8 mouse cellular contexts compared by ENCODE assay signal in genomic region chr5:96997802-96998565, GRCm38 (mm10). TPM values are rescaled to one million over a fixed set of nuclear protein-coding genes. Genes with fewer than 3 reads are reported as not detected.
DNase-seq lines count a peak whose midpoint lies in the region; ATAC-seq lines count a peak whose summit lies in the region.

No protein-coding gene starts in this region.

- H3K36me3 ChIP-seq in embryonic facial prominence, embryonic 14.5 days (ENCODE audit: control insufficient read depth, insufficient read depth, low read length): no peaks in the 10 kb centered on the region
- H3K36me3 ChIP-seq in heart, embryonic 10.5 days: no peaks in the 10 kb centered on the region
- no peaks in the 10 kb centered on the region for H3K36me3 ChIP-seq in kidney, embryonic 15.5 days

- H3K27ac ChIP-seq in embryonic facial prominence, embryonic 14.5 days (replicated peaks; ENCODE audit: low read depth, low read length): peak overlapping the region; percentile 91
- H3K27ac ChIP-seq in heart, embryonic 10.5 days: peak overlapping the region; percentile 97
- H3K27ac ChIP-seq in kidney, embryonic 15.5 days: peak overlapping the region; percentile 89

- peak overlapping the region; percentile 68 for H3K4me2 ChIP-seq in embryonic facial prominence, embryonic 14.5 days (ENCODE audit: low read depth, low read length)
- H3K4me2 ChIP-seq in kidney, embryonic 15.5 days: peak overlapping the region; percentile 68

- DNase-seq in cerebellum, adult 8-10 months: no peak
- DNase-seq in adrenal gland, postnatal 14 days: peak; percentile 67
- DNase-seq in embryonic facial prominence, embryonic 14.5 days (ENCODE audit: low spot score): peak; percentile 36
- peak; percentile 80 for DNase-seq in heart, embryonic 10.5 days (ENCODE audit: low spot score)
- DNase-seq in lung, postnatal 14 days: peak; percentile 56
- DNase-seq in right cerebral cortex, postnatal 10 days (ENCODE audit: low spot score in 2 of 2): peak; percentile 47 to 50

- peak; percentile 32 for ATAC-seq in cerebellum, adult (ENCODE audit: insufficient number of reproducible peaks, low FRiP score, low TSS enrichment)
- peak; percentile 17 for ATAC-seq in embryonic facial prominence, embryonic 14.5 days (ENCODE audit: low read depth)
- peak; percentile 38 for ATAC-seq in kidney, embryonic 15.5 days (replicated peaks; ENCODE audit: low FRiP score)

- WGBS in embryonic facial prominence, embryonic 14.5 days: under 1% methylated on average over 33 of the region's 75 CpGs
- WGBS in heart, embryonic 10.5 days: under 1% methylated on average over 75 of the region's 75 CpGs
- WGBS in kidney, embryonic 15.5 days: under 1% methylated on average over 68 of the region's 75 CpGs

- no peaks in the 10 kb centered on the region for H3K9me3 ChIP-seq in embryonic facial prominence, embryonic 14.5 days (ENCODE audit: control insufficient read depth, low read length)
- no peaks in the 10 kb centered on the region for H3K9me3 ChIP-seq in heart, embryonic 10.5 days
- no peaks in the 10 kb centered on the region for H3K9me3 ChIP-seq in kidney, embryonic 15.5 days (replicated peaks)

- H3K27me3 ChIP-seq in embryonic facial prominence, embryonic 14.5 days (replicated peaks; ENCODE audit: control insufficient read depth, insufficient read depth, low read length): no peaks in the 10 kb centered on the region
- H3K27me3 ChIP-seq in heart, embryonic 10.5 days (ENCODE audit: insufficient read depth, poor library complexity, severe bottlenecking): peaks cover 15% of the 10 kb centered on the region; the same call in 1 of the 2 replicates
- no peaks in the 10 kb centered on the region for H3K27me3 ChIP-seq in kidney, embryonic 15.5 days

- peak overlapping the region; percentile 84 for H3K9ac ChIP-seq in embryonic facial prominence, embryonic 14.5 days (ENCODE audit: low read depth, low read length)
- H3K9ac ChIP-seq in kidney, embryonic 15.5 days: peak overlapping the region; percentile 81

- peak overlapping the region; percentile 77 for H3K4me3 ChIP-seq in embryonic facial prominence, embryonic 14.5 days (ENCODE audit: low read depth, low read length)
- H3K4me3 ChIP-seq in heart, embryonic 10.5 days: peak overlapping the region; percentile 93
- H3K4me3 ChIP-seq in kidney, embryonic 15.5 days (replicated peaks): peak overlapping the region; percentile 85

- peaks cover 15% of the 10 kb centered on the region; the same call in 1 of the 2 replicates for H3K4me1 ChIP-seq in embryonic facial prominence, embryonic 14.5 days (ENCODE audit: control insufficient read depth, insufficient read depth, low read length)
- peaks cover 22% of the 10 kb centered on the region for H3K4me1 ChIP-seq in heart, embryonic 10.5 days
- peaks cover 34% of the 10 kb centered on the region for H3K4me1 ChIP-seq in kidney, embryonic 15.5 days

RNA-seq across cellular contexts. Expression of gene Bmp2k, which starts 0.5 kb away (rescaled TPM):
- 31.6 and 31.9 TPM in 2 replicates for total RNA-seq in adrenal gland, postnatal 14 days (2021)
- polyA plus RNA-seq in embryonic facial prominence, embryonic 14.5 days (2014; fragmentation: Nextera tagmentation; extraction: Ambion mirVana): 12.3 and 12.7 TPM in 2 replicates
- 10.2 and 12.3 TPM in 2 replicates for polyA plus RNA-seq in heart, embryonic 10.5 days (2016; fragmentation: Nextera tagmentation; extraction: Ambion mirVana)
- polyA plus RNA-seq in kidney, embryonic 15.5 days (2015; fragmentation: Nextera tagmentation; extraction: Ambion mirVana): 10.1 and 10.2 TPM in 2 replicates
